Mouse (Mus musculus): ENCODE measurements around the gene Lce6a. TPM values are rescaled to one million over a fixed set of nuclear protein-coding genes. Genes with fewer than 3 reads are reported as not detected.

The Lce6a gene
- total and polyA plus RNA-seq, 3 experiments: not detected

DNA sequence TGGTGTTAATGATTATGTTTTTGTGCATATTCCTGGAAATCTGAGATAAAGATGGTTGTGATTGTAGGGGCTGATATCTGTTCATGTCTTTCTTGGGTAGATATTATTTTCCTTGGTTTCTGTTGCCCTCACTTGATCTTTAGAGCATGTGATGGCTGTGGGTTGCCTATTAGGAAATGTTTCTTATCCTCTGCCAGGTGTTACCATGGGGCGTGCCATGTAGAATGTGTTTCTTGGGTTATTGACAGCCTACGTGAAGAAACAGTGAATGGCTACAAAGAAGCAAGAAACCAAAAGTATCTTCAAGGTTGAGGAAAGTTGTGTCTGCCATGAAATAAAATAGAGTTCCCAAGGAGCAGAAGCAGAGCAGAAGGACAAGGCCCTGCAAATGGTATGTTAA lies 23.0 kb downstream of the Lce6a start:
- H3K36me3 ChIP-seq (replicated peaks): no peaks in the 10 kb centered on the region
- H3K27me3 ChIP-seq (ENCODE audit: insufficient read depth, low read length): no peaks in the 10 kb centered on the region
- H3K4me1 ChIP-seq (ENCODE audit: insufficient read depth, low read depth, low read length): no peaks in the 10 kb centered on the region
- H3K9me3 ChIP-seq (replicated peaks): no peaks in the 10 kb centered on the region
- DNase-seq (ENCODE audit: low spot score) (no peak), ATAC-seq (ENCODE audit: extremely low read depth, insufficient number of reproducible peaks, low FRiP score, poor library complexity, severe bottlenecking) (no peak)
- H3K4me3 ChIP-seq (ENCODE audit: low read depth, low read length): no peak overlapping the region
- no peak for TF ChIP-seq TAL1 (conservative IDR thresholded peaks at IDR 0.05; ENCODE audit: low read depth, low read length)
- no peak for TF ChIP-seq GATA1 (IDR thresholded peaks at IDR 0.05; ENCODE audit: borderline replicate concordance, low read length)
- no peak for TF ChIP-seq GATA2 (IDR thresholded peaks at IDR 0.05; ENCODE audit: borderline replicate concordance, low read depth, low read length)
- no peak for TF ChIP-seq CTCF (IDR thresholded peaks at IDR 0.05; ENCODE audit: low read depth, low read length)
- no peak for TF ChIP-seq POLR2AphosphoS5 (IDR thresholded peaks at IDR 0.05; ENCODE audit: insufficient replicate concordance, low read depth, low read length)

- ATAC-seq (ENCODE audit: extremely low read depth, insufficient number of reproducible peaks, low FRiP score, poor library complexity, severe bottlenecking): no peak
- Histone ChIP-seq H3K27me3 (ENCODE audit: insufficient read depth, low read length) (peaks cover 2% of the 10 kb centered on the region; the same call in 1 of the 2 replicates), H3K36me3 (replicated peaks) (no peaks in the 10 kb centered on the region), H3K9me3 (replicated peaks) (peaks cover 10% of the 10 kb centered on the region), H3K4me3 (ENCODE audit: low read depth, low read length) (no peak within 1 kb of the TSS), H3K4me1 (ENCODE audit: insufficient read depth, low read depth, low read length) (no peaks in the 10 kb centered on the region)
- TF ChIP-seq GATA2 (IDR thresholded peaks at IDR 0.05; ENCODE audit: borderline replicate concordance, low read depth, low read length): no peak
- no peak for TF ChIP-seq GATA1 (IDR thresholded peaks at IDR 0.05; ENCODE audit: borderline replicate concordance, low read length)
- no peak for TF ChIP-seq POLR2AphosphoS5 (IDR thresholded peaks at IDR 0.05; ENCODE audit: insufficient replicate concordance, low read depth, low read length)
- no peak for DNase-seq (ENCODE audit: low spot score)
Measured at GRCm38 (mm10) chr3:92588858-92589257, 32.6 kb downstream of the Lce6a start, which contains the start of gene Smcp. Gene Smcp, minus strand, starts transcription at chr3:92588997.

- no peak for ATAC-seq (ENCODE audit: extremely low read depth, insufficient number of reproducible peaks, low FRiP score, poor library complexity, severe bottlenecking)
- DNase-seq (ENCODE audit: low spot score): no peak
- Histone ChIP-seq H3K4me1 (ENCODE audit: insufficient read depth, low read depth, low read length) (no peaks in the 10 kb centered on the region), H3K36me3 (replicated peaks) (no peaks in the 10 kb centered on the region), H3K9me3 (replicated peaks) (peaks cover 10% of the 10 kb centered on the region), H3K27me3 (ENCODE audit: insufficient read depth, low read length) (peaks cover 2% of the 10 kb centered on the region; the same call in 1 of the 2 replicates), H3K4me3 (ENCODE audit: low read depth, low read length) (no peak overlapping the region)
- TF ChIP-seq CTCF (IDR thresholded peaks at IDR 0.05; ENCODE audit: low read depth, low read length) (no peak), POLR2AphosphoS5 (IDR thresholded peaks at IDR 0.05; ENCODE audit: insufficient replicate concordance, low read depth, low read length) (no peak), GATA2 (IDR thresholded peaks at IDR 0.05; ENCODE audit: borderline replicate concordance, low read depth, low read length) (no peak), GATA1 (IDR thresholded peaks at IDR 0.05; ENCODE audit: borderline replicate concordance, low read length) (no peak), TAL1 (conservative IDR thresholded peaks at IDR 0.05; ENCODE audit: low read depth, low read length) (no peak)
Measured at GRCm38 (mm10) chr3:92587190-92587589, 34.3 kb downstream of the Lce6a start.

- Histone ChIP-seq H3K27me3 (ENCODE audit: insufficient read depth, low read length) (peaks cover 2% of the 10 kb centered on the region; the same call in 1 of the 2 replicates), H3K9me3 (replicated peaks) (peaks cover 4% of the 10 kb centered on the region), H3K4me3 (ENCODE audit: low read depth, low read length) (no peak overlapping the region), H3K36me3 (replicated peaks) (no peaks in the 10 kb centered on the region), H3K4me1 (ENCODE audit: insufficient read depth, low read depth, low read length) (no peaks in the 10 kb centered on the region)
- no peak for DNase-seq (ENCODE audit: low spot score)
- no peak for ATAC-seq (ENCODE audit: extremely low read depth, insufficient number of reproducible peaks, low FRiP score, poor library complexity, severe bottlenecking)
- TF ChIP-seq POLR2AphosphoS5 (IDR thresholded peaks at IDR 0.05; ENCODE audit: insufficient replicate concordance, low read depth, low read length) (no peak), TAL1 (conservative IDR thresholded peaks at IDR 0.05; ENCODE audit: low read depth, low read length) (no peak), CTCF (IDR thresholded peaks at IDR 0.05; ENCODE audit: low read depth, low read length) (no peak)
Measured at GRCm38 (mm10) chr3:92585055-92585454, 36.4 kb downstream of the Lce6a start.

GRCm38 (mm10) chr3:92583164-92583826 lies 38.2 kb downstream of the Lce6a start:
- H3K36me3 ChIP-seq (replicated peaks): no peaks in the 10 kb centered on the region

DNA sequence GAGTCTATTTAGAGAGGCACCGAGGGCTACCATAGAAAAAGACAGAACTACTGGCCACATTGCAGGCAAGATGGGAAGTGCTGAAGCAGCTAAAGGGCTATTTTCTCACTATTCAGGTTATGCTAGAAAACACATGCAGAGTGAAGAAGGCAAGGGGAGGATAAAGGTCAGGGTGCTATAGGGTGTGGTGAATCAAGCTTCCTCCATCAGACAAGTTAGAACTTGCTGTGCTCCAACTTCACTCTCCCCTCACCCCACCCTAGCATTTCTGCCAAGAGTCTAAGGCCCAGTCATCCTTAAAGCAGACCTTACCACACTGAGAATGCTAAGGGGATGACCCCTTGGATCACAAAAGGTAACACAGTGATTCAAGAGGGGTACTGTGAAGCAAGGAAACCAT lies 42.0 kb downstream of the Lce6a start:
- no peaks in the 10 kb centered on the region for H3K36me3 ChIP-seq (replicated peaks)
- peaks cover 2% of the 10 kb centered on the region; the same call in 1 of the 2 replicates for H3K27me3 ChIP-seq (ENCODE audit: insufficient read depth, low read length)
- H3K9me3 ChIP-seq (replicated peaks): peaks cover 7% of the 10 kb centered on the region
- TF ChIP-seq GATA1 (IDR thresholded peaks at IDR 0.05; ENCODE audit: borderline replicate concordance, low read length) (no peak), POLR2AphosphoS5 (IDR thresholded peaks at IDR 0.05; ENCODE audit: insufficient replicate concordance, low read depth, low read length) (no peak), TAL1 (conservative IDR thresholded peaks at IDR 0.05; ENCODE audit: low read depth, low read length) (no peak), CTCF (IDR thresholded peaks at IDR 0.05; ENCODE audit: low read depth, low read length) (no peak), GATA2 (IDR thresholded peaks at IDR 0.05; ENCODE audit: borderline replicate concordance, low read depth, low read length) (no peak)
- ATAC-seq (ENCODE audit: extremely low read depth, insufficient number of reproducible peaks, low FRiP score, poor library complexity, severe bottlenecking): no peak
- no peaks in the 10 kb centered on the region for H3K4me1 ChIP-seq (ENCODE audit: insufficient read depth, low read depth, low read length)
- no peak for DNase-seq (ENCODE audit: low spot score)
- H3K4me3 ChIP-seq (ENCODE audit: low read depth, low read length): no peak overlapping the region

More at GRCm38 (mm10) chr3:92583164-92583826, 38.2 kb downstream of the Lce6a start:
- Histone ChIP-seq H3K9me3 (replicated peaks) (peaks cover 7% of the 10 kb centered on the region), H3K27me3 (ENCODE audit: insufficient read depth, low read length) (peaks cover 2% of the 10 kb centered on the region; the same call in 1 of the 2 replicates), H3K4me3 (ENCODE audit: low read depth, low read length) (no peak overlapping the region), H3K4me1 (ENCODE audit: insufficient read depth, low read depth, low read length) (no peaks in the 10 kb centered on the region)
- DNase-seq (ENCODE audit: low spot score) (no peak), ATAC-seq (ENCODE audit: extremely low read depth, insufficient number of reproducible peaks, low FRiP score, poor library complexity, severe bottlenecking) (no peak)
- TF ChIP-seq TAL1 (conservative IDR thresholded peaks at IDR 0.05; ENCODE audit: low read depth, low read length): no peak
- no peak for TF ChIP-seq GATA2 (IDR thresholded peaks at IDR 0.05; ENCODE audit: borderline replicate concordance, low read depth, low read length)
- no peak for TF ChIP-seq CTCF (IDR thresholded peaks at IDR 0.05; ENCODE audit: low read depth, low read length)
- no peak for TF ChIP-seq POLR2AphosphoS5 (IDR thresholded peaks at IDR 0.05; ENCODE audit: insufficient replicate concordance, low read depth, low read length)
- TF ChIP-seq GATA1 (IDR thresholded peaks at IDR 0.05; ENCODE audit: borderline replicate concordance, low read length): no peak
